Mouse (Mus musculus) lung, adult 18-20 months (tissue): Measurements from ENCODE around the gene Snf8.
A peak's percentile ranks its signal among the peaks of the same experiment; 100 is the strongest.

Experiments used
- DNase-seq, 2 experiments: peaks; one replicate each; pipeline ENCODE4 v3.0.0; 2022; ENCODE audit warnings: mixed read lengths in 2 of 2

Snf8 gene

DNA sequence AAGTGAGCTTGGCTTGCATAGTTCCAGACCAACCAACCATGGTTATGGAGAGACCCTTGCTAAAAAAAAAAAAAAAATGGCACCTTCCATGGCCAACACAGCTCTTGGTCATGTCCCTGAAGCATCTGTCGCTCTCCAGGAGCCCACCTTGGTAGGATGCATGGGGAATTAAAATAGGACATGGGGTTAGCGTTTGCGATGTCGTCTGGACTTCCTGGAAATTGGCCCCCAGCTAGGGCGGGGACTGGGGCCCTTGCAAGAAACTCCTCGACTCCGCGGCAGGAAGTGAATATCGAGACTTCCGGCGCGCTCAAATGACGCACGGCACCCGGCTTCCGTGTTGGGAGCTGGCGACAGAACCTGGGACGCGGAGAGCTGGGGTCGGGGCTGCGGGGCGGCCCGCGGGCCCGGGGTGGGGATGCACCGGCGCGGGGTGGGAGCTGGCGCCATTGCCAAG, at the start of gene Snf8:
Gene Snf8, plus strand, starts transcription at position 290 of the 457 bp plus-strand sequence.
- peak; percentile 93 to 96 for DNase-seq

DNA sequence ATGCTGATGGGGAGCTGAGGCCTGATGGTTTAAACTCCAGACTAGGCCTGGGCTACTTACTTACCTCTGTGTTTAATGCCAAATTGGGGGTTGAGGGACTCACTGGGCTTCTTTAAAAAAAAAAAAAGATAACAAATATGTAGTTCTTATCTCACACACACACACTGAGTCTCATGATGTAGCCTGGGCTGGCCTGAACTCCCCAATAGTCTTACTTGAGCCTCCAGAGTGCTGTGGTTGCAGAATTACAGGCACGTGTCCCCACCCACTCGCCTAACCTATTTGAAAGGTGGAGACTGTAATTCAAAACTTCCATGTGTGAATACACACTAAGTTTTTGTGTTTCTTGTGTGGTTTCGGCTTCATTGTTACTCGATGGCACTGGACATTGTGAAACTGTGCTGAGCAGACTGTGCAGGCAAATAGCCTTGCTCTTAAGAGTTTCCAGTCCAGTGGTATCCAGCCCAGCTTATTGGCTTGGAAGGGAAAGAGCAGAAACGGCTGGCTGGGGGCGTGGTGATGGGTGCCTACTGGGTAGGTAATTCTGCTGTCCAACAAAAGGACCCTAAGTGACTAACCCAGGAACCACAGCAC, 46.7 kb upstream of the Snf8 start:
- DNase-seq: peak; percentile 35 to 57

DNA sequence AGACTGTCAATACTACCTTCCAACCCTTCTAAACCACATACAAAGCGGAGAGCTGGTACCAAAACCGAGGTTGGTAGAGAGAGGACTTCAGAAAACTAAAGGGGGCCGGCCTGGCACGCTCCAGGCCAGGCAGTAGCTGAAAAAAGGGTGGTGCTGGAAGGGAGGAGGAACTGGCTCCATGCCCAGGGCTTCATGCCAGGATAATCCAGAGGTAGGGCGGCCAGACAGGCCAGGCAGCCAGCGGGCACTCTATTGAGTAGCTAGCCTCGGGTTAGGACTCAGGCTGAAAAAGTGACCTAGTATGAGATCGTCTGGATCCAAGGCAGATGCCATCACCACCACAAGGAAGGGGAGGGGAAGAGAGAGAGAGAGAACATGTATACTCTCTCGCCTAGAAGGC, 46.2 kb upstream of the Snf8 start:
- peak; percentile 88 to 92 for DNase-seq

DNA sequence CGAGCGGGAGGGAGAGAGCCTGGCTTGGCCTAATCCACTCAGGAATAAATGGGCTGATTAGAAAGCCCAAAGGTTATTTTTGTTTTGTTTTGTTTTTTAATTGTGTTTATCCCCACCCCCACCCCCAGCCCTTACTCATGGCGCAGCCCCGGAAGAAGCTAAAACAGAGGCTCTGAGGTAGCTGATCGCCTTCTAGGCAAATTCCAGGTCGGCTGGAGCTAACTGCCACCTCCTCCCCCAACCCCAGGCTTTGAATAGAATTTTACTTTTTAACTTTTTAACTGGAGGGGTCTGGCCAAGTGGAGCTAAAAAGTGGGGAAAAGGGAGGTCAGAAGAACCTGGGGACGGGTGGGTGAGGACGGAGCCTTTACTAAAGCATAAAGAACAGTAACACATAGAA, 44.8 kb upstream of the Snf8 start:
- no peak for DNase-seq

DNA sequence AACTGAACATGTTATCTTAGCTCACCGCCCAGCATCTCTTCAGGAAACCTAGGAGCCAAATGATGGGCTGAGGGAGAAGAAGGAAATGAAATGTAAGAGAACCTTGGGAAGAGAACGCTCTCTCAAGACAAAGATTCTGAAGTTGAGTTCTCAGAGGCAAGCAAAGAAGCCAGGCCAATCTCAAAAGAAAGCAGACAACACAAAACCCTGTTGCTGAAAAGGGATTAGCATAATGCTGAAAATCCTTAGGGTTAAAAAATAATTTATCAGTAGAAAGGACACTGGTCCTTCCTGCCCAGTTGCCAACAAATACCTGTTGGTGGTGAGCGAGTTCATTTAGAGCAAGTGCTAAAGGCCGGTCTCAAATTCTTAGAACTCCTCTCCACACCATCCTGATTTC, 44.3 kb upstream of the Snf8 start:
- no peak for DNase-seq

DNA sequence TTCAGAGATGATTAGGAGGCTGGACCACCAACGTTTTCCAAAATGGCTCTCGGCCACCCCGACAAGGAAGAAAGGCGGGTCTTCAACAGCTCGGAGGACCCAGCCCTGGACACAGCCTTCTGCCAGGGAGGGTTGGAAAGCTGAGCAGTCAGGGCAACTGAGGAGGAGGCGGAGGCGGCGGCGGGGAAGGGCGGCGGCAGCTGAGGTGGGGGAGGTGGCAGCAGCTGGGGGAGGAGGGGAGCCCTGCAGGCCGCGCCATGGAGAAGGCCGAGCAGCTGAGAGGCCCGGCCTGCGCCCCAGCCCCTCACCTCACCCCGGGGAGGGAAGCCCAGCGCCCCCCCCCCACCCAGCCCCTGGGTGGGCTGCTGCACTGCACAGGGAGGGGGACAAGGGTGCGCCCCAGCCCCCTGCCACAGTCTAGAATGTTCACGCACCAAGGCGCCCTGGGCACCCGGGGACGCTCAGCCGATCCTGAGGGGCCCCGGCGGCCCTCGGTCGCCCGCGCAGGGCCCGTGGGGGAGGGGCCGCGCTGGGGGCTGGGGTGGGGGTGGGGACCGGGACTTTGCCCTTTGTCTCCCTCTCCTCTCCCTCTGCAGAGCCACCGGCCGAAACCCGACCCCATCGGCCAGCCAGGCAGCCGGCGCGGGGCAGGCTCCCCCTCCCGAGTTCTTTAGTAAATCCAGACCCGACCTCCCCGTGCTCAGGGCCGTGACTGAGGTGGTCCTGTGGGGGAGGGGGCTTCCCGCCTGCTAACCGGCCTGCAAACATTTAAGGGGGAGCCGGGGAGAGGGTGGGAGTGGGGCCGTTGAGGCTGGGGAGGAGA, 43.6 kb upstream of the Snf8 start:
- no peak for DNase-seq

DNA sequence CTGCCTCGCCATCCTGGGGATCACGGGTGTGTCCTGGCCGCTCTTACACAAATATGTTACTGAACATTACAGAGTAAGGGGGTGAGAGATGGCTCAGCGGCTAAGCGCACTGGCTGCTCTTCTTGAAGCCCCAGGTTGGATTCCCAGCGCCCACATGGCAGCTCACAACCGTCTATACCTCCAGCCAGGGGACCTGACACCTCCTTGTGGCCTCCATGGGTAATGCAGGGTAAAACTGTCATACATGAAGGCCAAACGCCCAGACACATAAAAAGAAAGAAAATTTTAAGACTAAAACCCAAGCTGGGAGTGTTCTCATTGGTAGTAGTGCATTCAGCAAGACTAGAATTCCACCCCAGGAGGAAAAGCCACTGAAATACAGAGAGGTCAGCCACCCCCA, 40.5 kb upstream of the Snf8 start:
- no peak for DNase-seq

DNA sequence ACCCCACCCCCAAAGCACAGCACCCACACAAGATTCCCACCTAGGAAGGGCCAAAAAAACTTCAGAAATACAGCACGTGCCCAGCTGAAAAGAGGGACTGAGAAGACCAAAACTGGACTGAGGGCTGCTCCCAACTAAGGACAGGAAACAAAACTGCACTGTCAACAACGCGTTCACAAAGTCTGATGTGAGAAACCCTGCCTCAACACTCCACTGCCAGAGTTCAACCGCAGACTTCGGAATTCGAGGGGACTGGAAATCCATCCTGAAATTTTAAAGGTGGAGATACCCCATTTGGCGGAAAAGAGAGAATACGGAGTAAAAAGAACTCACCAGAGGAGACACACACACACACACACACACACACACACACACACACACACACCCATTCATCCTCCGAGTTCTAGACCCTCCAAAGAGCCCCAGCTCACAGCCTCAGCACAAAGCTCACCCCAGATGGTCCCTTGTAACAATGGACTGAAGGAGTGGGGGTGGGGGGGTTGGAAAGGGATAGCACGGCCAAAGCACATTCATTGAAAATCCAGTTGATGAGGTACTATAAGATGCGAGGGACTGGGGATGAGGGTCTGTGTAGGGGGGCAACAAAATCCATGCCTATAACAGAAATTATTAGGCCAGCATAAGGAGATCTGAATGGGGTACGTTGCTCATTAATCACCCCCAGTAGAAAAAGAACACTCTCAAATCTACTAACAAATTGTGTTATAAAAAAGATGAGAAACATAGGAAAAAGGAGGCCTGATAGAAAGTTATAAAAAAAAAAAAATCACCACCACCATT, 31.4 kb upstream of the Snf8 start:
- no peak for DNase-seq

DNA sequence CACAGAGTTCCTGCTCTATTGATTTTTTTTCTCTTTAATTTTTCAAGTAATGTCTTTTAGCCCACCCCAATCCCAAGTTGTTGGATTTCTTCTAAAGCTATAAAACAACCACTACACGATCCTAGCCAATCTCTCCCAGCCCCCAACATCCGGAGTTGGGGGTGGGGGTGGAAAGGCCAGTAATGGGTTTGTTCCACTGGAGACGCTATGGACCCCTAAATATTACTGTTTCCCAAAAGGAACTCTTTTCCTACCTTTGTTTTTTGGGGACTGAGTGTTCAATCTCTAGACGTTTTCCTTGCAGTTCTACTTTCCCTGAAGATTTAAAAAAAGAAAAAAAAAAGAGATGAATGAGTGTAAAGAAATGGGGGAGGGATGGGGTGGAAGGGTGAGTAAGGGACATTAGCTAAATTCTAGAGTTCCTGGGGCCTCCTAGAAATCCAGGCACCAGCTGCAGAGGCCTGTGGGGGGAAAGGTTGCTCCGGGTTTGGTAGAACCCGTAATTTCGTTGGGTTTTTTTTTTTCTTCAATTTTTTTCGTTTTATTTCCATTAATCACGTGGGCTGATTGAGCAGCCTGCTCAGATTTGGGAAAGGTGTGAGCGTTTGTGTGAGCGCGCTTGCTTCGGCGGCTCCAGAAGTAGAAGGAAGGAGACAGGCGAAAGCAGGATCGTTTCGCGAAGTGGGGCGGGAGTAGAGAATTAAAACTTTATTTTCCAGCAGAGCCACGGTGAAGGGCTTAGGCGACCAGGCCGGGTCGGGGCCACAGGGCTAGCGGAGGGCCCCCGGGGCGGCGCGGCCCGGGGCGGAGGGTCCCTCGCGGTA, 30.5 kb upstream of the Snf8 start:
- no peak for DNase-seq

DNA sequence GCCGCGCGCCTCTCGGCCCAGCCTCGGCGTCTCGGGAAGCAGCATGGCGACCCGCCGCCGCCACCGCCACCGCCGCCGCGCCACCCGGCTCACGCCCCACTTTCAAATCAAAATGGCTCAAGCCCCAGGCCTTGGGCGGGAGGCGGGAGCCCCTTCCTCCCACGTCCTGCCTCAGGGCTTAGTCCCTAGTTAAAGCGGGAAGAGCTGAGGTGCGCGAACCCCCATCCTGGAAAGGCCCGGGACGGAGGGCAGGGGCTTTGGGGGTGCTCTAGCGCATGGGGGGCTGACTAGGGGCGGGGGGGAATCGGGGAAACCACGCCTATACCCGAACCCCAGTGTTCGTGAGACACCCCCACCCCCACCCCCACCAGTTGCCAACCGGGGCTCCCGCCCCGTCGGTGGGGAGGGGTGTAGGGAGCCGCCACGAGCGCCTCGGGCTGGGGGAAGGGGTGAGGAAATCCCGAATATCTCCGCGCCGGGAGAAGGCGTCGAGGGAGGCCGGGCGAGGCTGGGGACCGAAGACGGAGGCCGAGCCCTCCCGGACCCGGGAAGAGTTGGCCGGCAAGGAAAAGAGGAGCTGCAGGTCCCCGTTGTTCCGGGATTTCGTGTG, 29.8 kb upstream of the Snf8 start:
- no peak for DNase-seq

DNA sequence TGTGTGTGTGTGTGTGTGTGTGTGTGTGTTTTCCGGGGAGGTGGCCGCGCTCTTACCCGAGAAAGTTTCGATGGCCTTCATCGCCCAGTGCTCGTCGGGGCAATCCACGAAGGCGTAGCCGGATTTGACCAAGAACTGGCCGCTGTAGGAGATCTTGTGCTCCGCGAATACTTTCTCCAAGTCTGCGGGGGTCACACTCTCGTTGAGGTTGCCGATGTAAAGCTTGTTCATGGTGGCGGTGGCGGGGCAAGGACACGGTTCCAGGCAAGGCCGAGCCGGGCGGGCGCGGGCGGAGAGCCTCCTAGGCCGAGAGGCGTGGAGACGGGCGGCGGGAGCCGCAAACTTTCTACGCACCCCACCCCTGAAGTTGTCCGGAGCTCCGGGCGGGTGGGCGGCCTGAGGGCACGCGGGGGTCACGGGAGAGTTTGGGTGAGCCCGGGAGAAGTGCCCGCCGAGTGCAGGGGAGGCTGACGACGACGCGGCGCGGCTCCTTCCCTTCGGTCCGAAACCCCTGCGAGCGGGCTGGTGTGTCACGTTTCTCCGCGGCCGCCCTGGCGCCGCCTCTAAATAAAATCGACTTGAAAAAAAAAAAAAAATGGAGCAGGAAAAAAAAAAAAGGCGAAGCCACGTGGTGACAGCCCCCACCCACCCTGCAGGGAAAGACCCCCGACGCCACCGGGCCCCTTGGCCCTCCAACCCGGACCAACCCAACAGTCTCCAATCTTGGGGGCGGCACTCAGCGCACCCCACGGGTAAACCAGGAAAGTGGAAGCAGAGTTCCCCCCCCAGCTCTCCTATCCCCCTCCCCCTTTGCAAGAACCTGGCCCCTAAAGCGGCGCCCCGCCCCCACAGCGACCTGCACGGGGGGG, 29.0 kb upstream of the Snf8 start, which contains the start of gene Igf2bp1:
Gene Igf2bp1, minus strand, starts transcription at position 538 of the 869 bp plus-strand sequence.
- DNase-seq: no peak

DNA sequence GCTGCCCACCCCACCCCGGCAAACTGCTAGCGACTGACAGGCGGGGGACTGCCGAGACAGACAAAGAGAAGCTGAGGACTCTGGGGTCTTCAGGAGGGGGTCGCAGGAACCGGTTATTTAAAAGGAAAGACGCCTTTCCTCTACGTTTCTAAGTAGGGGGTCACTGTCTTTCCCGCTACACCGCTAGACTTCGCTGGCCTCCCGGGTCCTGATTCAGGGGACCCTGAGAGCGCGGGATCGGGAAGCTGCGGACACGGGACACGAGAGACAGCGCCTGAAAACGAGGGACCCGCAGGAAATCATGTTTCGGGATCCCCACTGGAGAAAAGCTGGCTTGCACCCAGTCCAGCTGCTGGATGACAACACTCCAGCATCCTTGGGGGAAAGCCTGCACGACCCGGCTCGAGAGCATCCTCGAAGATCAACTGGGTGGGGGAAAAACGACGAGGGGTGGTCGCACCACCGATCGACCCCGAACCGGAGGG, 28.3 kb upstream of the Snf8 start:
- DNase-seq: no peak

DNA sequence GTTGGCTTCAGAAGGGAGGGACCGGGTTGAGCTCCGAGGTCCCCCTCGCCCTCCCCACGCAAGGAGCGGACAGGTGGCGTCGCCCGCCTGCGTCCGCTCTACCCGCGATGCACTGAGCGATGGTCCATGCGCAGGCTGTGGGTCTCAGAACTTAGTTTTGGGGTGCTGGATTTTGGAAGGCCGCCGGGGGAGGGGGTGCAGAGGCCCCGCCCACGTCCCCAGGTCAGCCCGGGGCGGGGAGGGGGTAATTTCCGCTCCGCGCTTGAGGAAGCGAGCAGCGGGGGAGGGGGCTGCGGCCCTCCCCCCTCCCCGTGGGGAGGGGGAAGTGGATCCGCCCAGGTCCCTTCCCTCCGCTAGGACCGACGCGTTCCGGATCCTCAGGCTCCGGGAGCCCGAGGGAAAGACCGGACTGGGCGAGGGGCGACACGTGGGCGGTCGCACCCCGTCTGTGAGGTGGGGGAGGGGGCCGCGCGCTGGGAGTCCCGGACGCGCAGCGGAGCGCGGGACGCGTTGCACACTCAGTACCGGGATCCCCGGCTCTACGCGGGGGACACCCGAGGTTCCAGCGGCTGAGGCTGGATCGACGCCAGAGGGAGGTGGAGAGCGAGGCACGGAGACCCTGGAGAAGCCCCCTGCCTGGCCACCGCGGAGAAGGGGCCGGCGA, 27.7 kb upstream of the Snf8 start:
- no peak for DNase-seq

DNA sequence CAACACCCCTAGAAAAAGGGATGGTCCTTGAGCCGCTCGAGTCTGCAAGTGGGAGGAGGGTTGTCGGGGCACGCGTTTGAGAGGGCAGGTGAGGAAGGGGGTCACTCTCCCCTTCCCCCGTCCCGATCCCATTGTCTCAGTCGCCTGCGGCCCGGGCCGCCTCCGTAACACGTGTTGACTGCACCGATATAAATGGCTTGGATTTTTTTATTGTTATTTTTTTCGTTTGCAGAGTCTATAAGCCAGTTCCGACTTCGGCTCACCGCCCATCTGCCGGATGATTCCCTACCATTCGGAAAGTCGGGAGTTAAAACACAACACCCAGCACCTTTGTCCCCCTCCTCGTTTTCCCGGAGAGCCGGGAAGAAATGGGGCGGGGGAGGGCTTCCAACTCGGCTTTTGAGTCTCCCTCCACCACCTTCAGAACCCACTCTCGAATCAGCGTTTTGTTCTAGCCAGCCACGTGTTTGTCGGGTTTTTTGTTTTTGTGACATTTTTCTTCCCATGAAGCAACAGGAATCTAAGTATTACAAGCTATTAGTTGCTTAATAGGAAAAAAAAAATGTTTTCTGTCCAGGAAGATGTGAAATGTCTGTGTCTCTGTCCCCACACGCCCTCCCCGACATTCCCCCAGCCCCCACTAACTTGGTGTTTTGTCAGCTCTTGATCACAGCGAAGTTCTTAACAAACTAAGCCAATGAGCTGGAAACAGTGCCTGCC, 27.0 kb upstream of the Snf8 start:
- no peak for DNase-seq

DNA sequence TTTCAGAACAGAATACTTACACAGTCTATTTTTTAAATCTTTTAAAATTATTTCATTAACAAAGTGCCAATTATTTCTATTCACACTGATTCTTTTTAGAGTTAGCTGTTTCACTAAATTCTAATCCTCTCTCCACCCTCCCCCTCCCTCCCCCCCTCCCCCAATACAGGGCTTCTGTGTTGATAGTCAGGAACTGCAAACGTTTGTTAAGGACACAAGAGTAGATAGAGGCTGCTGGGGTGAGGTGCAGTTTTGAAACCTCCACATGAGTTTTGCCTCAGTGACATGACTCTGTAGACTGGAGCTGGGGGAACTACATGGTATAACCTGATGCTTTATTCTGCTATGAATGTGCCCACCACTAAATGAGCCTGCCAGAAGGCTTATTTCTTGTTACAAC, 25.9 kb upstream of the Snf8 start:
- no peak for DNase-seq

DNA sequence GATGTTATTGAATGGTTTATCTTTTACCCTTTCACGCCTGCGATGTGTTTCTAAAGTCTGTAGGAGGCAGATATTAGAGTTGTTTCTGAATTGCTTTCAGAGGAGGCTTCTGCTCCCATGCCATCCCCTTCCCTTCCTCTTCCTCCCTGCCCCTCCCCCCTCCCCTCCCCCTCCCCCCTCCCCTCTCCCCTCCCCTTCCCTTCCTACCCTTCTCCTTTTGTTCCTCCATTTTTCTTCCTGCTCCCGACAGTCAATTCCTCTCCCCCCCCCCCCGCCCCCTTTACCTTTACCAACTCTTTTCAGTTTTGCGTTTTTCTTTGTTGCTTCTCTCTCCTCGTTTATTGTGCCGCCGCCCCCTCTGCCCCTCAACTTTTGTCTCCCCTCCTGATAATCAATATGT, 22.7 kb upstream of the Snf8 start:
- no peak for DNase-seq

DNA sequence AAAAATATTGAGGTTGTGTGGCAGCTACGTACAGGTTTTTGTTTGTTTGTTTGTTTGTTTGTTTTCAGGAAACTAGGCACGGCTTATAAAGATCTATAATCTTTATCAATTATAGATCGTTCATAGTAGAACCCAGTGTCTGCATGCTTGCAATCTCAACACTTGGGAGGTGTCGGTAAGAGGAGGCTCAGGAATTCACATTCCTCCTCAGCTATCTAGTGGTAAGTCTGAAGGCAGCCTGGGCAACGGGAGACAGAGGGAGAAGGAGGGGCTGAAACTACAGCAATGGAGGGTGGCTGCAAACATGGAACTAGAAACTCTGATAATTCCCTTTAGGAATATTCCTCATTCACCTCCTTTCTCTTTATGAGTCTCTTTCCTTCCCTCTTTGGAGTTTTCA, 19.3 kb upstream of the Snf8 start:
- DNase-seq: no peak

DNA sequence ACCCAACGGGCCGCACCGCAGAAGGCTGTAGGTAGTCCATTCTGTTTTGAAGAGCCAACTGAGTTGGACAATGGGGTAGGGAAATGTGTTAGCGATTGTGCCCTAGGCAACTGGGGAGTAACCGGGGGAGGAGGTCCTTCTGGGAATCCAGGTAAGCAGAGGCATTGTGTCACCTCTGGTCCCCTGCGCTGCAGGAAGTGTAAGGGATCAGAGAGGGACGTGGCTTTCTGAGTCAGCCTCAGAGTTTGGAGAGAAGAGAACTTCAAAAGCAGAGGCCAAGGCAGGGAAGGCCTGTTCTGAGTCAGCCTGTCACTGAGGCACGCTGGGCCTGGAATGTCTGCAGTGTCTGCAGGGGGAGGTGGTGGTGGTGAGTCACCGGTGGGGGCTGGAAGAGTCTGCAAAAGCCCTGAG, 16.7 kb upstream of the Snf8 start:
- DNase-seq: no peak

DNA sequence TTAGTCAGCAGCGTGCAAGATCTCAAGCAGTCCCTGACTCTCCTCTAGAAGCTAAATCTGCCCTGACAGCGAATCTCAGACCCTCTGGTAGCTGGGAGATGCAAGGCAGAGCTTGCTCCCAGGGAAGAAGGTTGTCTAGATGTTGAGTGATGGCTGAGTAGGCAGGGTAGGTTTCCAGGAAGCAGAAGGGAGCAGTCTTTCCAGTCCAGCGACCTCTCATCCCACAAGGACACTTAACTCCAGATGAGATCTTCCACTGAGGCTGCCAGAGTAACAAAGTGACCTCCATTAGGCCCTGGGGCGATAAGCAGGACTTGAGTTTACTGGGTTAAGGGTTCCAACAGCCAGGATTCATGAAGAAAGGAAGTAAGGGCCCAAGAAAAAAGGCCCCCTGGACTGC, 14.1 kb upstream of the Snf8 start:
- DNase-seq: no peak

DNA sequence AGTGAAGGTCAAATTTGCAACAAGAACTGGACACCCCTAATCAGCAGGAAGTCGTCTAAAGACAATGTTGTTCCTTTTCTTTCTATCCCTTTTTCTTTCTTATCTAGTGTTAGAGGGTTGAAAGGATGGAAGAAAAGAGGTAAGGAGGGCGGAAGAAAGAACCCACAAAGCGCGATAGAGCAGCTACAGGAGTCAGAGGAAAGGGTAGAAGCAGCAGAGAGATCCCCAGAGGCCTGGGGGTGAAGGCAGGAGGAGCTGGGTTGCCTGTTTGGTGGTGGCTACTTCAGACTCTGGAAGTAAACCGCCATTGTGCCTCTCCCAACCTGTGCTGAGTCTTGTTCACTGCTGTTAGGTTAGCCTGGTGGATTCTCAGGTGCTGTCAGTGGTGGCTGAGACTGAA, 6.6 kb upstream of the Snf8 start:
- DNase-seq: no peak
